Mouse (Mus musculus) layer of hippocampus, postnatal 10 days (tissue): ENCODE data around the gene Smtnl1. TPM values are rescaled to one million over a fixed set of nuclear protein-coding genes. Genes with fewer than 3 reads are reported as not detected.

ENCODE experiments used
- DNase-seq, 2 experiments: peaks; one replicate each; pipeline ENCODE4 v3.0.0; 2021; ENCODE audit warnings: low spot score in 2 of 2
- total RNA-seq, 2 experiments: library from RNA; stranded (reverse); gene quantifications; 2 replicates each; pipeline ENCODE4 v1.2.3; 2021

Smtnl1 gene
- total RNA-seq, 2 experiments from 2014 or later = not detected

GRCm38 (mm10) chr2:84798493-84798921 lies 23.9 kb downstream of the Smtnl1 start, which contains the start of gene Ube2l6:
Gene Ube2l6, plus strand, starts transcription at chr2:84798828.
- DNase-seq = peak; percentile 51 to 66

DNA sequence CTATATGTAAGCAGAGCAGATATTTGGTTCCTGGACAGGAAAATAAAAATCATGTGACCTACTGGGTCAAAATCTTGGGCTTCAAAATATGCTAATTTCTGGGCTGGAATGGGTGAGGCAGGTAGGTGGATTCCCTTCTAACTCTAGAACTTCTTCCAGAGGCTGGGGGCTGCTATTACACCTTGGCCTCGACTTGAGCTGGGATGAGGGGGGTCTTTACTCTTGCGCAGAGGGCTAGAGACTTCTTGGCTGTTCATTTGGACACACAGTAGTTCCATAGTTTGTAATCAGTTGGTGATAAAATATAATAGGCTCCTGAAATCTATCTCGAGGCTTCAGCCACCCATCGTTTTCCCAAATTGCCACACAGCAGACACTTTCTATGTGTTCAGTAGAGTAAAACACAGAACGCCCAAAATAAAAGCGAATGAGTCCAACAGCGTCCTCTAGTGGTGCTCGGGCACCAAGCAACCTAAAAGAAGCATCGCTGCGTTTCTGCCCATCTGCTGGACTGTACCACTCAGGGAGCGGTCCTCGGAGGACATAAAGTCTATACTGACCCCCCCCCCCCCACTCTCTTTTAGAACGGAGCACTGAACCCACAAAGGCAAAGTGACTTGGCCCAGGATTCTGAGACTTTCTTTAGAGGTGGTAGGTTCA lies 24.5 kb downstream of the Smtnl1 start:
- DNase-seq = peak; percentile 88 to 89

DNA sequence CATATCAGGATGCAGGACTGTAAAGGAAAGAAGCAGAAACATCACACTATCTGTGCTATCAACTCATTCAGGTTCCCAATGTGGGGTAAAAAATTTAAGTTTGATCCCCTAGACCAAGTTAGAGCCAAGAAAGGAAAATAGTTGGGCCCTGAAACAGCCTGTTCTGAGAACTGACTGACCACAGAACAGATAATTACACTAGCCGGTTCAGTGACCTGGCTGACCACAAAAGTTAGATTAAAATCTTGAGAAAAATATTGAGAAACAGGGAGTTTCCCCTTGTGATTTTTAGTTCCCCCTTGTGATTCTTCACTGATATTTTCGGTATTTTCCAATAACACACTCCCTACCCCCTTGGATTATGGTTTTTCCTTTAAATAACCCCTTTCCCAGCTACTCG lies 28.6 kb downstream of the Smtnl1 start:
- DNase-seq = no peak

DNA sequence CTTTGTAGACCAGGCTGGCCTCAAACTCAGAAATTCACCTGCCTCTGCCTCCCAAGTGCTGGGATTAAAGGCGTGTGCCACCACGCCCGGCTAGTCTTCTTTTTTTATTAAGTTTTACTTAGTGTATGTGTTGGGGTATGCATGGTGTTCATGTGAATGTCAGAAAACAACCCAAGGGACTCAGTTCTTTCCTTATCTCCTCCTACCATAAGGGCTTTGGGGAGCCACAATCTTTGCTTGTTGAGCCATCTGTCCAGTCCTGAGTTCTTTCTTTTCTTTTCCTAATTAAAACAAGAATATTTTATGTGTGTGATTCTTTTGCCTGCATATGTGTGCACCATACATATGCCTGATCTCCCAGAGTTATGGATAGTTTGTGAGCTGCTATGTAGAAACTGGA lies 29.3 kb downstream of the Smtnl1 start:
- no peak for DNase-seq

GRCm38 (mm10) chr2:84792516-84792915 lies 29.9 kb downstream of the Smtnl1 start:
- no peak for DNase-seq

DNA sequence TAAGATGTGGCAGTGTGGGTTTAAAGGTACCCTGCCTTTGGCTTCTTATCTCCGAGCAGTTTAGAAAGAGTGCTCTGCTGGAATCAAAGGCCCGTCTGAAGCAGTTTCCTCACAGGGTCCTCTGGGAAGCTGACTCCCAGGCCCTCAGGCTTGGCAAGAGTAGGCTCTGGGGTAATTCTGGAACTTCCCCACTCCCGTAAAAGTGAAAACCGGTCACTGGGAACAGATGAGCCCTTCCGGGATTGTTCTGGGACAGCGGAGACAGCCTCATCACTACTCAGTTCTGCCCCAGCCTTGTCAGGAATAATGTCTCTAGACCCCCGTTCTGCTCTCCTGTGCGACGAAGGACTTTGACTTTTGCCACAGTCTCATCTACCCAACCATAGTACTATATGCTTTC lies 32.0 kb downstream of the Smtnl1 start:
- no peak for DNase-seq

DNA sequence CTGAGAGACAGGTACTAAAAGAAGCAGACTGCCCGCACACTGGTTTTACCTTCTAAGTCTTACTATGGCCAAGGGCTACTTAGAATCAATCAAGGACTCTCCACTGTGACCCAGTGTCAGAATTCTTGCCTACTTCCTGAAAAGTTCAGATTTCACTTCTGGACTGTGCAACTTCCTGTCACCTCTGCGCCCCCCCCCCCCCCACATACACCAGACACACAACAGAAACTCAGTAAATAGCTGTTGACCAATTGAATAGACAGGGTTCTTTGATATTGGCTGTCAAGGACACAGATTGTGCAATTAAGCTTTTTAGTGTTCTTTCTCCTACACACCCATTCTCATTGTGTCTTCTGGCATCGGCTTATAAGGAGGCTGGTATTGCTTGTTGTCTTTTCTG lies 34.1 kb downstream of the Smtnl1 start:
- no peak for DNase-seq

DNA sequence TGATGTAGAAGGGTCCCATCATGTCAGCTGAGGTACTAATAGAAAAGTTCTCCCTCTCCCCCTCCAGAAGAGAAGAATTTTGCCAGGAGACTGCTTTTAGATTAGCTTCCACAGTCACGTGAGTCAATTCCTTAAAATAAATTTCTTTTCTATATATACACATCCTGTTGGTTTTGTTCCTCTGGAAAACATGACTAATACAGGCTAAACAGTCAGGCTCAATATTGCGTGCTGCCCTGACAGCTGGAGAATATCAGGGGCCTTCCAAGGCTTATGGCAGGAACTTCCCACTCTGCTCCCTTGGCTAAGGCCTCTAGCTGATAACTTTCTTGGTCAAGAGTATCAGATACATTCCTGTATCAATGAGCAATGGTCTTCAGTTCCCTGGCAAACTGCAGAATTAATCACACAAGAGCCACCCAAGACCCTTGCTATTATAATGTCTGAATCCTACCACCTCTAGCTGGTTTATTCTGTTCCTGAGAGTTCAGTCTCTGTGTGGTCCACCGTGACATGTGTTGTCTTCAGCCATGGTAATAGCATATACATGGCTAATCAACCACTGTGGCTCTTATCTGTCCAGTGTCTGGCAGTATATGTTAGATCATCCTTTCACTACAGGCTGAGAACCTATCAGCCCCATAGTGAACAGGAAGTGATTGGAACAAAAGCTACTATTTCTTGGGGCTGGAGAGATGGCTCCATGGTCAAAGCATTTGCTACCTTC lies 38.4 kb downstream of the Smtnl1 start:
- no peak for DNase-seq

- DNase-seq = no peak
Observed at GRCm38 (mm10) chr2:84783315-84783714, 39.1 kb downstream of the Smtnl1 start.

GRCm38 (mm10) chr2:84779210-84779609 lies 43.2 kb downstream of the Smtnl1 start:
- DNase-seq = no peak

- DNase-seq = no peak
Observed at GRCm38 (mm10) chr2:84777706-84778105, 44.7 kb downstream of the Smtnl1 start.

DNA sequence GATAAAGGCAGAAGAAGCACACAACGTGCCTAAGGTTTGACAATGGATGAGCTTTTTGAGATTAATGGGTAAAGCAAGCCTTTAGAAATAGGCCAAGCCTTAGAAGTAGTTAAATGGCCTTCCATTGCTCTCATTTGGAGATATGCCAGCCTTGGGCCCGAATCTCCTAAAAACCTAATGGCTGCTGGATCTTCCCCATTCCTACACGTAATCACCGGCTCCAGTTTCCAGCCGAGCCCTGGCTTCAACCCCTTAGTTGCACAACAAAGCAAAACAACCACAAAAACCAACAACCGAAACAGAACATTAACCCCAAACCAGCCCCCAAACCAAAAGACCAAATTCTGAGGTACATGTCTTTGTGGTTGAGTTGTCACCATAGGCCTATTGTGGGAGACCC lies 46.8 kb downstream of the Smtnl1 start:
- peak in 1 of 2 experiments; percentile 17 for DNase-seq

- DNase-seq = no peak
Observed at GRCm38 (mm10) chr2:84775241-84775640, 47.2 kb downstream of the Smtnl1 start, which contains the start of gene Serping1. Gene Serping1, minus strand, starts transcription at chr2:84775444.

DNA sequence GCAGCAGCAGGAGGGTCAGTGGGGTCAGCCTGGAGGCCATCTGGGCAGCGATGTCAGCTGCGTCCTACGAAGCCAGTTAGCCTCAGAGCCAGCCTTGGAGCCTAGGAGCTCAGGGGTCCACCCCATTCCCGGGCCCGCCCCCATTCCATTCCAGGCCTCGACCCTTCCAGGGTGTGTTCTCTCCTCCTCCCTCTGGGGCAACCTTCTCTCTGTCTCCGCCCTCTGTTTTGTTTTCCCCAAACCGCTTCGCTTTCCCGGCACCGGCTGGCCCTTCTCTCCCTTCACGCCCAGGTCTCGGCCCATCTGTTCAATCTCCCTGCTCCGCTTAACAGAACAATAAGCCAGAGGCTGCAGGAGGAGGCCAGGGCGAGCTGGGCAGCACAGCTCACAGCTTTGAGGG lies 47.7 kb downstream of the Smtnl1 start:
- peak; percentile 17 to 32 for DNase-seq

GRCm38 (mm10) chr2:84773195-84773594 lies 49.3 kb downstream of the Smtnl1 start:
- no peak for DNase-seq

DNA sequence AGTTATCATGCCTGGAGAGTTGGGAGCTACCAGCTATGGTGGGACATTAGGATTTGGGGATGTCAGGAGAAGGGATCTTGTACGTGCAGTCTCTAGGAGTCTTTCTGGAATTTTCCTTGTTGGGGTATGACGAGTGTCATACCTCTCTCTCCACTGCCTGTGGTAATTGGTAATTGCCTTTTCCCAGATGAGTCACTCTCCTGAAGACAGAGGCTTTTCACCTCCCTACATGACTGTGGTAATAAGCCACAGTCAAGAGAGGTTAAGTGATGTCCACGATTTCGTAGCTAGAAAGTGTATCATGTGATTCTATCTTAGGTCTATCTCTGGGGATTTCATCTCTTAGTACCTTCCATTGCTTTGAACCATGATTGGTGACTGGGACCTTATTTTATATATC lies 50.0 kb downstream of the Smtnl1 start:
- DNase-seq = no peak

DNA sequence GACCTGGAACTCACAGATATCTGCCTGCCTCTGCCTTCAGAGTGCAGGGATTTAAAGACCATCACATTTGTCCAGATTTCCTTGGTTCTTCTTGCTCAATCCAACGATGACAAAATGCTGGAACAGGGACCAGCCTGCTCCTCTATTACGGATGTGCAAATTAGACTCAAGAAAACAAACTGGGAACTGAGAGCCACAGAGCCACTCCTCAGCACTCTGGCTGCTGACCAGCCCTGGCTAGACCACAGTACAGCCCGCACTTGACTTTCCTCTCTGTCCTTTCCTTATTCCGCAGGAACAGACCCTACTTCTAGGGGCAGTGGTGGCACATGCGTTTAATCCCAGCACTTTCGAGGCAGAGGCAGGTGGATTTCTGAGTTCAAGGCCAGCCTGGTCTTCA lies 52.0 kb downstream of the Smtnl1 start:
- DNase-seq = no peak

GRCm38 (mm10) chr2:84762818-84763217 lies 59.6 kb downstream of the Smtnl1 start:
- DNase-seq = no peak

DNA sequence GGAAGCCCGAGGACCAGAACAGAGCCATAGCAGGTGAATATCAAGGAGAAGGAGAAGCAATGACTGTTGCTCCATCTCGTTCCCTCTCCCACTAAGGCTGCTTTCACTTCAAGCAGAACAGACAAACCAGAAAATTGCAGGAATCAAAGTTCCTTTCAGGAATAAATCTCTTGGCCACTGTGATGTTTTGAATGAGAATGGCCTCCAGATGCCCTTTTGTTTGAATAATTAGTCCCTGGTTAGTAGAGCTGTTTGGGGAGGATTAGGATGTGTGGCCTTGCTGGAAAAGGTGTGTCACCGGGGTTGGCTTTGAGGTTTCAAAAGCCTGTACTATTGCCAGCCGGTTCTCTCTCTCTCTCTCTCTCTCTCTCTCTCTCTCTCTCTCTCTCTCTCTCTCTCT lies 60.2 kb downstream of the Smtnl1 start:
- no peak for DNase-seq

DNA sequence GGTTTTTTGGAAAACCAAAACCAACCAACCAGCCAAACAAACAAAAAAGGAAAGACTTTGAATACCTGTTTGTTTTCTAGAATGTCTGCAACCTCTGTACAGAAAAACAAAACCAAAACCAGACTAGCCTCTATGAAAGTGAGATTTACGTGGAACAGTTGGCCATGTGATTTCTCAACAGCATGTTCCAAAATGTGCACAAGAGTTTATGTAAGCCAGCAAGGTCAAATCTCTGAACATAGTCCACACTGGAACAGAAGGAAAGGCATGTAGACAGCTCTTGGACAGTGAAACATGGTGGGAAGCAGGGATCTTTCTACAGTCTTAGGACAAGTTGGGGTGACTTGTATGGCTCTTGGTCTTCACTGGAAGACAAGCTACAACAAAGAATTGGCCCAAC lies 60.6 kb downstream of the Smtnl1 start:
- DNase-seq = no peak

DNA sequence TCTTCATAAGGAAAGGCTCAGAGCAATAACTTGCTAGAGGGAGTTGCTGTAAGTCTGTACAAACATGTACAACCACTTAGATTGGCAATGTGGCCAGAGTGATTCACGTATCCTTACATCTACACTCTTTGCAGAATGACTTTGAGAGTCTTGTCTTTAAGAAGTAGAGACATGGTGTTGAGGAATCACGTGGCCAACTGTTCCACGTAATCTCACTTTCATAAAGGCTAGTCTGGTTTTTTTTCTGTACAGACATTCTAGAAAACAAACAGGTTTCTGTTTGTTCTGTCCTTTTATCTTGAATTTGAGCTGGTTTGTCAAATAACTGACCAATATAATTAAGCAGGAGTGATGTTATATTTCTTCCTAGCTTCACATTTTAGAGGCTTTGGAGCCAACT lies 61.1 kb downstream of the Smtnl1 start:
- no peak for DNase-seq
